Mouse (Mus musculus): ENCODE measurements around the gene Klhdc7b.

DNA sequence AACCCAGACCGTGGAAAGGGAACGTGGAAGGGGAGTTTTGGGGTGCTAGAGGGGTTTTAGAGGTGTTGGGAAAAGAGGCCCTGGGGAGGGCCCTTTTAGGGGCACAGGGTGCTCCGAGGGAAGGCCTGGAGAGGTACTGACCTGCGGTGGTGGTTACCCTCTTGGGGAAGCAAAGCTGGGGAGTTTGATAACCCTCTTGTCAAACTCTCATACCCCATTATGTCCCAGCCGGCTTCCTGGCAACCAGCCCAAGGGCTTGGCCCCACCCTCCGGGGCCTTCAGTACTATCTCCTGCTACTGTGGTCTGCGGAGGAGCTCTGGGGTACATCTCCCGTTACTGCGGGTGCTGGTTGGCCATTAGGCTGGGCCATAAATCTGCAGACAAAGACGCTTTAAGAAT is 5.3 kb upstream of the Klhdc7b start:
- no peak for TF ChIP-seq CTCF (IDR thresholded peaks at IDR 0.05; ENCODE audit: low read depth, low read length)
- no peak for TF ChIP-seq GATA1 (IDR thresholded peaks at IDR 0.05; ENCODE audit: borderline replicate concordance, low read length)
- TF ChIP-seq POLR2AphosphoS5 (IDR thresholded peaks at IDR 0.05; ENCODE audit: insufficient replicate concordance, low read depth, low read length), result no peak
- TF ChIP-seq GATA2 (IDR thresholded peaks at IDR 0.05; ENCODE audit: borderline replicate concordance, low read depth, low read length), result no peak
- TF ChIP-seq TAL1 (conservative IDR thresholded peaks at IDR 0.05; ENCODE audit: low read depth, low read length), result no peak

All from G1E (cell line).